In the genomic region with DNA sequence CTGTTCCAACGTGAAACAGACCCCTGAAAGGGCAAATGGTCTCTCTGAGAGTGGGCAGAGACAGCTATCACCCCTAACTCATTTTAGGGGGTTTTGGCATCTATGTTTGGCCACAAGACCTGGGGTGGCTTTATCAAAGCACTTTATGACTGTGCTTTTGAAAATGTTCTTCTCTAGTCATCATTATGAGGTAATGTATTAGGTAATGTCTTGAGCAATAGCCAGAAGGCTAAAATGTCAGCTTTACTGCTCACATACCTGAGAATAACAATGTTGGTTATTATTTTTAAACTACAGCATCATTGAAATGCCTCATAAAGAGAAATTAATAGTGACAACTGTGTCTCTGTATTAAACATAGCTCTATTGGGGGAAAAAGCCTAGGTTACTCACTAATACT, we compare ENCODE assay signal across 11 mouse cellular contexts.
"Had no signal": no experiment of that assay in that cellular context is flagged by ENCODE, and none has a peak within 500 bp of the region (broad histone marks: within the 10 kb centered on the region; RNA-seq: fewer than 3 reads in every experiment).

No protein-coding gene starts in this region.

- H3K9ac ChIP-seq: liver, embryonic 12.5 days; lung, embryonic 14.5 days; midbrain, embryonic 12.5 days had no signal

- H3K4me1 ChIP-seq: liver, embryonic 12.5 days had no signal

- H3K36me3 ChIP-seq: liver, embryonic 12.5 days; midbrain, embryonic 12.5 days had no signal

- ATAC-seq: liver, embryonic 12.5 days; midbrain, embryonic 16.5 days had no signal

- H3K4me2 ChIP-seq: liver, embryonic 12.5 days; lung, embryonic 14.5 days; midbrain, embryonic 12.5 days had no signal

- DNase-seq: kidney, adult 8-10 months; kidney, postnatal 25 days; lung, postnatal 14 days; right cerebral cortex, postnatal 25 days; thymus, postnatal 14 days had no signal

- H3K4me3 ChIP-seq: left cerebral cortex, adult 2 months; liver, embryonic 12.5 days; midbrain, embryonic 12.5 days had no signal

- H3K27ac ChIP-seq: left cerebral cortex, adult 2 months; liver, embryonic 12.5 days; midbrain, embryonic 12.5 days; stomach, postnatal 0 days had no signal

- H3K9me3 ChIP-seq: liver, embryonic 12.5 days; midbrain, embryonic 12.5 days had no signal

- H3K27me3 ChIP-seq: liver, embryonic 12.5 days; midbrain, embryonic 12.5 days had no signal
